Mouse (Mus musculus) forebrain, embryonic 13.5 days (tissue): Measurements from ENCODE around the gene Nrp2. TPM values are rescaled to one million over a fixed set of nuclear protein-coding genes. Genes with fewer than 3 reads are reported as not detected.

Experiments
- ATAC-seq: fragments of 200-750 bp; cut with Nextera tagmentation; 2 replicates; pipeline ENCODE4 v1.8.0; 2017
- H3K27ac ChIP-seq: fragments of 300-500 bp; sonication (generic); 2 replicates; pipeline ENCODE4 v1.5.1; 2015; ENCODE audit warnings: inconsistent platforms, mild to moderate bottlenecking, moderate library complexity
- H3K27me3 ChIP-seq: fragments of 300-500 bp; sonication (generic); 2 replicates; pipeline ENCODE4 v1.6.1; 2015; ENCODE audit warnings: mild to moderate bottlenecking, inconsistent platforms
- H3K36me3 ChIP-seq: fragments of 300-500 bp; sonication (generic); 2 replicates; pipeline ENCODE4 v1.6.1; 2015; ENCODE audit warnings: mild to moderate bottlenecking, inconsistent platforms; ENCODE audit not compliant: poor library complexity, severe bottlenecking
- H3K4me1 ChIP-seq: fragments of 300-500 bp; sonication (generic); 2 replicates; pipeline ENCODE4 v1.6.1; 2015; ENCODE audit warnings: inconsistent platforms
- H3K4me2 ChIP-seq: fragments of 300-500 bp; sonication (generic); 2 replicates; pipeline ENCODE4 v1.6.1; 2015; ENCODE audit warnings: inconsistent platforms, mild to moderate bottlenecking, moderate library complexity
- H3K4me3 ChIP-seq: fragments of 300-500 bp; sonication (generic); 2 replicates; pipeline ENCODE4 v1.5.1; 2015; ENCODE audit warnings: mild to moderate bottlenecking, inconsistent platforms
- H3K9ac ChIP-seq: fragments of 300-500 bp; sonication (generic); 2 replicates; pipeline ENCODE4 v1.6.1; 2015; ENCODE audit warnings: mild to moderate bottlenecking, inconsistent platforms
- H3K9me3 ChIP-seq: fragments of 300-500 bp; sonication (generic); replicated peaks from 2 replicates; pipeline ENCODE4 v1.6.1; 2016; ENCODE audit warnings: inconsistent platforms
- WGBS: fragments of 180-500 bp; shearing (Covaris S2); methylation state at CpG from one replicate; pipeline ENCODE4 v1.1.7; 2015; 5-methylcytosine and 5-hydroxymethylcytosine counted together
- polyA plus RNA-seq: library from polyadenylated mRNA; unstranded; fragments of >200 nt; fragmentation: Nextera tagmentation; extraction: Ambion mirVana; gene quantifications from 2 replicates; pipeline ENCODE4 v1.2.1, GENCODE M21; 2015

The Nrp2 gene
- polyA plus RNA-seq, 1 experiment from 2014 or later = 19.5 TPM

DNA sequence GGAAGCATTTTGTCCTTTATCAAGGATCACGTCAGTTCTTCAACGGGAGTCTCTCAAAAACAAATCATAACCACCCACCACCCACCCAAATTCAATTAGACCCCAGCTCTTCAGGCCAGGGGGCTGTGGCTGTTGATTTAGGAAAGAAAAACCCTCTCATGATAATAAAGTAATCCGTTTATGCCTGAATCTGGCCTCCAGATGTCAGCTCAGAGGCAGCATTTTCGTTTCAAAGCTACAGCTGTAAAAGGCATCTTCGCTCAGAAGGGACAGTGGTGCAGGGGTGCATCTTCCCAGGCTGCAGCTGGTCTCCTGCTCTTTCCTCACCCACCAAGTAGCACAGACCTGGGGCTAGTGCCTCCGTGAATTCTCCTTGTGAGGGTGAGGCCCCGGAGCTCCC lies 62.1 kb downstream of the Nrp2 start:
- Histone ChIP-seq H3K36me3 (peaks cover 30% of the 10 kb centered on the region), H3K9ac (no peak overlapping the region), H3K4me1 (no peaks in the 10 kb centered on the region), H3K27me3 (no peaks in the 10 kb centered on the region), H3K27ac (no peak overlapping the region), H3K9me3 (no peaks in the 10 kb centered on the region), H3K4me3 (no peak overlapping the region), H3K4me2 (no peak overlapping the region)
- no peak for ATAC-seq
- WGBS = 71% methylated on average over 7 of the region's 7 CpGs

DNA sequence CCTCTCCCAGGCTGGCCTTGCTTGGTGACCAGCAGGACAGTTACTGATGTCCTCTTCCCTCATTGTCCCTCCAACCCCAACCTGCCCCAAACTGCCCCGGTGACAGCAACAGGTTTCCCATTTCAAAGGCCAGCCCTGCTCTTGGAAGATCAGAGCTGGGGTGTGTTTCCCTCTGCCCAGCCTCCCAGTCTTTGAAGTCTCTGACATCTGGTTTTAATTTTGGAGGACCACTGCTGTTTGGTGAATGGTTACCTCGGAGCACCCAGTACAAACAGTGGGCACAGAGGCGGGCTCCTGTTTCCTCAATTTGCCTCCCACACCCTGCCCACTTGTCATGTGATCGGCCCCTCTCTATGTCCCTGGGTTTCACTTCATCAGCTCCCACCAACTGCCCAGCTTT lies 63.7 kb downstream of the Nrp2 start:
- Histone ChIP-seq H3K9me3 (no peaks in the 10 kb centered on the region), H3K4me2 (no peak overlapping the region), H3K36me3 (peaks cover 34% of the 10 kb centered on the region), H3K9ac (no peak overlapping the region), H3K27me3 (no peaks in the 10 kb centered on the region), H3K4me3 (no peak overlapping the region), H3K27ac (no peak overlapping the region), H3K4me1 (no peaks in the 10 kb centered on the region)
- no peak for ATAC-seq
- whole genome bisulfite sequencing = 59% methylated on average over 4 of the region's 4 CpGs

DNA sequence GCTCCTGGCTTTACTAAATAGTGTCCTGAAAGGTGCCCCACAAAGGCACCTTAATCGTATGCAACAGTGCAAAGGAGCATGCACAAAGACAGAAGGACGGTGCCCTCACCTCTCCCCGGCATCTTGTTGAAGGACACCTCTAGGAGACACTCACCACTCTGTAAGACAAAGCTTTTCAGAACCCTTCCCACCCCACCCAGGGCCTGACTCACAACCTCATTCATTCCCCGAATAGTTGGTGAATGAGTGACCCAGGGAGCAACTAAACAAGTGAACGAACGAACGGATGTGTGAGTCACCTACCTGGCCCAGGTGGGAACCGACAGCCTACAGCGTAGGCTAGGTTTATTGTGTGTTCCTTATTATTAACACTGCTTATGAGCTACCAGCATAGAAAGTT lies 64.5 kb downstream of the Nrp2 start:
- Histone ChIP-seq H3K9me3 (no peaks in the 10 kb centered on the region), H3K4me2 (no peak overlapping the region), H3K36me3 (peaks cover 37% of the 10 kb centered on the region), H3K4me1 (no peaks in the 10 kb centered on the region), H3K27me3 (no peaks in the 10 kb centered on the region), H3K4me3 (no peak overlapping the region), H3K27ac (no peak overlapping the region), H3K9ac (no peak overlapping the region)
- ATAC-seq = no peak
- WGBS = 63% methylated on average over 9 of the region's 9 CpGs

DNA sequence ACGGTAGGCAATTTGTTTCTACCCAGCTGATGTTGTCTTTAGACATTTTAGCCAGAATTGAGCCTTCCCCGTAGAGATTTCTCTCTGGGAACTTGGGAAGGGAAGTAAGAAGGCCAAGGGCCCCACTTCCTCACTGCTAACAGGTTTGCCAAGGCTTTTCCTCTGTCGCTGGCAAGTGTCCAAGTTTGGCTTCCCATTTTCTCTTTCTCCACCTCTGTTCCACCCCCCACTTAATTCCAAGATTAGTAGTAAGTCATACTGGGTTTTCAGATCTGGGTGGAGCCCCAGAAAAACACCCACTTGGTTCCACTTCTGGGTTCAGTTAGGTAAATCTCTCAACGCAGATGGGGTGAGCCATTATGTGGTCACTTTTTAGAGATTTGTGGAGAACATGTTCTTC lies 67.5 kb downstream of the Nrp2 start:
- no peaks in the 10 kb centered on the region for H3K27me3 ChIP-seq
- ATAC-seq = no peak
- WGBS = 78% methylated on average over 4 of the region's 4 CpGs

DNA sequence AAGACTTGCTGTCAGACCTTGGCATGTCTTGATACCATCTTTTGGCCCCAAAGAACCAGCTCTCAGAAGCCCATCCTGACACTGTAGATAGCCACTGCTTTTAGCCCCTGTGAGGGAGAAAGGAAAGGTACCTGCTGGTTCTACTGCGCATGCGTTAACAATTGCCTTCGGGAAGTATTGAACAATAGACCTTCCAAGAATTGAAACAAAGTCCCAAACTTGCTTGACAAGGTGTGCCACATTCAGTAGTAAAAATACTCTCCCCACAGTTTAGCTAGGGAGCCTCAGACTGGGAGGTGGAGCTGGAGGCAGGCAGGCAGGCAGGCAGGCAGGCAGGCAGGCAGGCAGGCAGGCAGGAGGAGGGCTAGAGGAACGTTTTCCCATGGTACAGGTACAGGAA lies 69.3 kb downstream of the Nrp2 start:
- no peak overlapping the region for H3K4me2 ChIP-seq
- ATAC-seq = no peak
- H3K27me3 ChIP-seq = no peaks in the 10 kb centered on the region
- WGBS = 85% methylated on average over 4 of the region's 4 CpGs
- peaks cover 13% of the 10 kb centered on the region; the same call in 1 of the 2 replicates for H3K4me1 ChIP-seq
- H3K27ac ChIP-seq = no peak overlapping the region
- no peak overlapping the region for H3K9ac ChIP-seq
- peaks cover 32% of the 10 kb centered on the region for H3K36me3 ChIP-seq
- no peaks in the 10 kb centered on the region for H3K9me3 ChIP-seq
- no peak overlapping the region for H3K4me3 ChIP-seq

More for the DNA sequence above, 67.5 kb downstream of the Nrp2 start:
- no peak overlapping the region for H3K27ac ChIP-seq
- H3K4me3 ChIP-seq = no peak overlapping the region
- no peaks in the 10 kb centered on the region for H3K9me3 ChIP-seq
- H3K9ac ChIP-seq = no peak overlapping the region
- H3K4me2 ChIP-seq = no peak overlapping the region
- peaks cover 32% of the 10 kb centered on the region for H3K36me3 ChIP-seq
- peaks cover 8% of the 10 kb centered on the region; the same call in 1 of the 2 replicates for H3K4me1 ChIP-seq

DNA sequence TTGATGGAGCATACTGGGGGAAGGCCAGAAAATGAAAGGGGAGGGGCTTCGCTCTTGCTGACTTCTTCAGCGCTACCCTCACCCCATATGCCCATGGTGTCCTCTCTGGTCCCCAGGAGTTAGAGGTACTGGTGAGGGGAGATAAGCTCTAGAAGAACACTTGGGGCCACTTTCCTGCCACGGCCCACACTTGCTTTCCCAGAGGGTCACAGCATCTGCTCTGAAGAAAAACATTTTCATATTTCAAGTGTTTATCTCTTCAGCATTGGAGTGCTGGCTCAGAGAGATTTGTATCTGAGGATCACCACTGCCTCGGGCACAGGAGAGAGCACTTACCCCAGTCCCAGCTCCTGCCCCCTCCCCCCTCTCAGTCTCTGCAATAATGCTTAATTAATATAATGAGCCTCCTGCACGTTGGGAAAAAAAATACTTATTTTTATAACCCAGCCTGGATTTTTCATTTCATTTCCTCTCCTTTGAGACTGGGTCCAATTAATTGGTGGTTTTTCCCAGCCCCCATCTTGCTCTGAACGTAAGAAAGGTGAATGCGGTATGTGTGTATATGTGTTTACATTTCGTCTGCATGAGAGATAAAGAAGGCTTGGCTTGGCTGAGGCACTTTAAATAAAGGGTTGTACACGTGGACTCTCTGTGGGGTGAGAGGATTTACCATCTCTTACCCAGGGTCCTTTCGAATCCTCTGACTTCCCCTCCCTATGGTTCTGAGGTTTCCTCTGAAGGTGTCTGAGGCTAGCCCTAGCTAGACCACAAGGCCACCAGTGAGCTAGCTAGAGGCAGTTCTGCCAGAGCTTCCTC lies 70.2 kb downstream of the Nrp2 start:
- H3K9me3 ChIP-seq = no peaks in the 10 kb centered on the region
- no peak for ATAC-seq
- H3K36me3 ChIP-seq = peaks cover 32% of the 10 kb centered on the region
- WGBS = 65% methylated on average over 10 of the region's 10 CpGs
- no peak overlapping the region for H3K27ac ChIP-seq
- H3K4me1 ChIP-seq = peaks cover 13% of the 10 kb centered on the region; the same call in 1 of the 2 replicates
- no peak overlapping the region for H3K4me3 ChIP-seq
- H3K9ac ChIP-seq = no peak overlapping the region
- no peak overlapping the region for H3K4me2 ChIP-seq
- no peaks in the 10 kb centered on the region for H3K27me3 ChIP-seq

DNA sequence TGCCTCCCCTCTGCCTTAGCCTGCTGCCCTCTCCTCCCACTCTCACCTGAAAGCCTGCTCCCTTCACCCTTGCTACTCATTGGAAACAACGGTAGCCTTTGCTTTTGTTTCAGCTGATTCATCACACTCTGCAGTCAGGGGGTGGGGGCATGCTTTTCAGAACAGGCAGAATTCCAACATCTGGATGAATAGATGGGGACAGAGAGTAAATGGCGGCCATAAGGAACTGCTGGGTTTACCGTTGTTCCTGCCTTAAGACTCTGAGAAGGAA lies 70.8 kb downstream of the Nrp2 start:
- Histone ChIP-seq H3K4me2 (no peak overlapping the region), H3K9me3 (no peaks in the 10 kb centered on the region), H3K4me3 (no peak overlapping the region), H3K4me1 (peaks cover 13% of the 10 kb centered on the region; the same call in 1 of the 2 replicates), H3K36me3 (peaks cover 30% of the 10 kb centered on the region), H3K27ac (no peak overlapping the region), H3K9ac (no peak overlapping the region), H3K27me3 (no peaks in the 10 kb centered on the region)
- 50% methylated on average over 3 of the region's 3 CpGs for WGBS
- no peak for ATAC-seq

DNA sequence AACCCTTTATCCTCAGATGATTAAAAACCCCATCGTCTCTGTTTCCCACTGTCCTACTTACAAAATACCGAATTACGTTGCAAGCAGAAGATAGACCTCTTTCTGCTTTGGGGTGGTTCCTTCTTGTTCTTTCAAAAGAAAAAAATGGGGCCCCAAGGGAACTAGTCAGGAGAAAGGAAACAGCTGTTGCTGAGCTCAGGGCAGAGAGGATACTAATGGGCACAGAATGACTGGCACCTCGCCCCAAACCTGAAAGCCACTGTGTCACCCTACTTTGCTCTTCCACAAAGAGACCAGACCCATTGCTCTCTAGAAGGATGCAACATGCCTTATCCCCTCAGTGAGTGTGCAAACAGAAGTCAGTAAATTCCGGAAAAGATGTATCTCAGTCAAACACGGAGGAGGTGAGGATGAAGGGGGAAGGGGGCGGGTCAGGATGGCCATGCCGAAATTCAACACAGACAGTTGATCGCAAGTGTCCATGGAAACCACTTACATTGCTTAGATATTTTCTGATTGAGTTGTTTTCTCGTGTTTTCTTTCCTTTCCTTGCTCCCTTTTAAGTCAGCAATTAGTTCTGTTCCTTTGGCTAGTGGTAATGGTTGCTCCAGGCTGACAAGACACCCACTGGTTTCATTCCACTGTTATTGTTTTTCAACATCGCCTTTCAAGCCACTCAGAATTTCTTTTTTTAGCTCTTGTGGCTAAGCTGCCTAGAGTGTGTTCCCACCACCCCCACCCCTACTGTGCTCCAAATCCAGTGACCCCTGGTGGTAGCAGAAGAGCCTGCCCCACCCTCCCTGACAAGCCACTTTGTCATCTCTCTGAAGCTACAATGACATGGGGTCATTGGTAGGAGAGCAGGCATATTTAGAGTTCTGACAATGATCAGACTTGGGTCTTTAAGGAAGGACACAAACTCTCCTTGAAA lies 71.5 kb downstream of the Nrp2 start:
- H3K36me3 ChIP-seq = peaks cover 26% of the 10 kb centered on the region
- no peaks in the 10 kb centered on the region for H3K27me3 ChIP-seq
- H3K4me3 ChIP-seq = no peak overlapping the region
- no peak overlapping the region for H3K4me2 ChIP-seq
- H3K27ac ChIP-seq = no peak overlapping the region
- ATAC-seq = no peak
- WGBS = 62% methylated on average over 11 of the region's 11 CpGs
- H3K9me3 ChIP-seq = no peaks in the 10 kb centered on the region
- peaks cover 13% of the 10 kb centered on the region; the same call in 1 of the 2 replicates for H3K4me1 ChIP-seq
- H3K9ac ChIP-seq = no peak overlapping the region

DNA sequence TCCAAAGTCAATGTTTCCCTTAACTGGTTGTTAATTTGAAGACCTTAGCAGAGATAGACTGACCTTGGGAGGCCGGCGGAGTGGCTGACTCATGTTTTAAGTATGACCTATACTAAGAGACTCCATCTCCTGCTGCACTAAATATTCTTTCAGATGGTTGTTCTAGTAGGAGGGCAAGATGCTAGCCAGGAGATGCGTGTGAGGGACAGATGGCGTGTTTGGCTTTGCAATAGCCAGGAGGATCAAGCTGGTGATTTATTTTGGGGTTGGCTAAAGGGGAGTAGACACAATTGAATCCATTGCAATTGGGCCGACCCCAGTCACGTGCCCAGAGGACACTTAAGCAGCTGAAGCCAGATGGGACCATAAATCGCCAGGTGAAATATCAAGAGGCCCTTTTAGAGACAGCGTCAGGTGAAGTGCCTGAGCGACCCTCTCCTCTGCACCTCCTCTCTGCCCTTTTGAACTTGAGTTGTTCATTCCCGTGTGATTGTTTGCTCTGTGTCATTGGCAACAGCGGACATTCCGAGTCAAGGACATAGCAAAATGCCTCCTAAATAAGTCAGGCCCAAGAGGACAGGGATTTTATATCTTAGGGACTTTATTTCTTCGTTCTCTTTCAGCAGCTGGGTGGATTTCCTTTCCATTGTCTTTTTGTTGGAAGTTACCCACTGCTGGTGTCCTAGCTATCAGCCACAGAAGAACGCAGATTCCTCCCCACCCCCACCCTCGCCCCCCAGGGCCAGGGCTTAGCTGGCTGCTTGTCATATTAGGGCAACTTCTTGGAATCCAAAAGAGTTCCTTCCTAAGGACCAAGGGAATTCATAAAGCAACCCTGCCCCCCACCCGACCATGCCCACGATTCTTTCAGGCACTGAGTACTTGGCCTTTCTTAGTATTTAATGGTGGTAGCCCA lies 74.5 kb downstream of the Nrp2 start:
- ATAC-seq = no peak
- 74% methylated on average over 17 of the region's 17 CpGs for WGBS
- Histone ChIP-seq H3K27me3 (no peaks in the 10 kb centered on the region; the same call in 1 of the 2 replicates), H3K9me3 (no peaks in the 10 kb centered on the region), H3K36me3 (peaks cover 18% of the 10 kb centered on the region; the same call in 1 of the 2 replicates), H3K27ac (no peak overlapping the region), H3K4me1 (peaks cover 24% of the 10 kb centered on the region), H3K9ac (no peak overlapping the region), H3K4me2 (no peak overlapping the region), H3K4me3 (no peak overlapping the region)

DNA sequence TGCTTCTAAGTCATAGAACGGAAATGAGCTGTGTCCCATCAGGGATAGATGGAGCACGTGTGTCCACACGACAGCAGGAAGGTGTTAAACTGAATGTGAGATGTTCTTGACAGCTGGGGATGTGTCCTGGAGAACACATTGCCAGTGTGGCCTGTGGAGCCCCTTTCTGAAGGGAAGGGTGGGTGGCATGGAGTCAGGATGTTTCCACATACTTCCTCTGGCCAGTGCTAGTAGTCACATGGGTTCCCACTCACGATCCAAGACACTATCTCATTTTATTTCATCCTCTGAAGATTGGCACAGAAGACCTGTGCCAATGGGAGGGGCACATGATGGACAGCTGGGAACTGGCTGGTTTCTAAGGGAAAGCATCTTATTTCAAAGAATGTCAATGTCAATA lies 75.8 kb downstream of the Nrp2 start:
- Histone ChIP-seq H3K36me3 (peaks cover 10% of the 10 kb centered on the region; the same call in 1 of the 2 replicates), H3K9ac (no peak overlapping the region), H3K4me2 (no peak overlapping the region), H3K4me3 (no peak overlapping the region), H3K9me3 (no peaks in the 10 kb centered on the region), H3K27ac (no peak overlapping the region), H3K4me1 (peaks cover 26% of the 10 kb centered on the region), H3K27me3 (no peaks in the 10 kb centered on the region; the same call in 1 of the 2 replicates)
- 91% methylated on average over 4 of the region's 4 CpGs for WGBS
- ATAC-seq = no peak

DNA sequence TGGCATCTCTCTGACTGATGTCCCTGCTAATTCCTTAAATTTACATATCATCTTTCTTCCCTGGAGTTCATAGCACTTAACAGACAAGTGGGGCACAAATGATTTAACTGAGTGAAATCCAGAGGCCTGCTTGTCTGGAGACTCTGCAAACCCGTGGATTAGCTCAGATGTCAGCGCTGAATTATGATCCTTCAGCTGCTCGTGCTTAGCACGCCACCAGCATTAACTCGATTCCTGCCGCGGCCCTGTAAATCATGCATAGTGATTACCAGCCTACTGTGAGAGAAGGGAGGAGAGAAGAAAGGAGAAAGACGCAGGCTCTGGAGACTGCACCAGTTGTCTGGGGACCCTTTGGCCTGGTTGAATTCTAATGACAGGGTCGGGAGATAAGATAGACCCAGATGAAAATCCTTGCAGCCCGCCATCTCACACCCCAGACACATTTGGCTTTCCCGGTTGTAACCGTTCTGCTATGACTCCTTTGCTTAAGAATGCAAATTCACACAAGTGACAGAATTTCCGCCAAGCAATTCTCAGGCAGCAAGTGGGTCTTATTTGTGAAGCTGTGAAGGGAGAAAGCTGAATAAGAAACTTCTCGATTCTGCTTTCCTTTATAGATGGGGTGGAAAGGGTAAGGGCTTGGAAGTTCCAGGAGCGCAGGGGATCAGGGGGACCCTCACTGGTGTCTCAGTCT lies 77.1 kb downstream of the Nrp2 start:
- Histone ChIP-seq H3K27me3 (no peaks in the 10 kb centered on the region; the same call in 1 of the 2 replicates), H3K4me3 (no peak overlapping the region), H3K36me3 (peaks cover 15% of the 10 kb centered on the region; the same call in 1 of the 2 replicates), H3K9me3 (no peaks in the 10 kb centered on the region), H3K27ac (peak overlapping the region; percentile 74), H3K9ac (peak overlapping the region; percentile 26; the same call in 1 of the 2 replicates), H3K4me1 (peaks cover 32% of the 10 kb centered on the region), H3K4me2 (no peak overlapping the region)
- 35% methylated on average over 15 of the region's 15 CpGs for WGBS
- ATAC-seq = no peak
